Mouse (Mus musculus): Measurements from ENCODE around the gene Gnat1. TPM values are rescaled to one million over a fixed set of nuclear protein-coding genes. Genes with fewer than 3 reads are reported as not detected.

Gnat1 gene
- not detected for polyA plus RNA-seq (2014; fragmentation: Illumina TruSeq; extraction: RNeasy Lipid Tissue Mini Kit (QIAGEN cat#74804); ENCODE audit: low read depth, low replicate concordance)

DNA sequence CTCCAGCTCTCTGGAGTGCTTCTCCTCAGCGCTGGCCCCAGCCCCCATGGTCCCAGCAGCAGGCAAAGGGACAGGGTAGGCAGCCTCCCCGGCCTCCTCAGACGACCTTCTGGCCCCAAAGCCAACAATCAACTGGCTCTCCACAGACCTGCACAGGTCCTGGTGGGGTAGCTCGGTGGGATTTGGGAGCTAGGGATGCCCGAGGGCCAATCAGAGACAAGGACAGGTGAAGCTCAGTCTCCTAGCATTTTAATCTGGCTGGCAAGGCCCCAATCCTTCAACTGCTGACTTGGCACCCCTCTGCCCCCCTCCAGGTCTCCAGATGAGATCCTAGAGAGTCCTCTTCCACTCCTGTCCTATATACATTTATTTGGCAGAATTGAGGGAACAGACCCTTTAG lies at the start of gene Gnat1:
TSS of gene Gnat1 (minus strand) at position 212 of the 400 bp plus-strand sequence.

GRCm38 (mm10) chr9:107709697-107710483 lies 30.4 kb upstream of the Gnat1 start, which contains the start of gene Sema3f:
TSS of gene Sema3f (minus strand) at chr9:107710475.

GRCm38 (mm10) chr9:107669480-107669945 lies 10.0 kb downstream of the Gnat1 start, which contains the start of gene Slc38a3:
TSS of gene Slc38a3 (minus strand) at chr9:107669530.

GRCm38 (mm10) chr9:107635279-107636028 lies 44.1 kb downstream of the Gnat1 start, which contains the start of gene Gnai2:
TSS of gene Gnai2 (minus strand) at chr9:107635367.

Other genes starting within 250 kb of the Gnat1 start
- gene Tmem115, start 145.8 kb downstream of the Gnat1 start, polyA plus RNA-seq (2014; fragmentation: Illumina TruSeq; extraction: RNeasy Lipid Tissue Mini Kit (QIAGEN cat#74804); ENCODE audit: low read depth, low replicate concordance) = 29.4 TPM
- gene Cyb561d2, start 137.5 kb downstream of the Gnat1 start, polyA plus RNA-seq (2014; fragmentation: Illumina TruSeq; extraction: RNeasy Lipid Tissue Mini Kit (QIAGEN cat#74804); ENCODE audit: low read depth, low replicate concordance) = 22.5 TPM
- 19.2 TPM for gene Nprl2, start 137.5 kb downstream of the Gnat1 start, polyA plus RNA-seq (2014; fragmentation: Illumina TruSeq; extraction: RNeasy Lipid Tissue Mini Kit (QIAGEN cat#74804); ENCODE audit: low read depth, low replicate concordance)
- gene Zmynd10, start 132.4 kb downstream of the Gnat1 start, polyA plus RNA-seq (2014; fragmentation: Illumina TruSeq; extraction: RNeasy Lipid Tissue Mini Kit (QIAGEN cat#74804); ENCODE audit: low read depth, low replicate concordance) = 11.1 TPM
- 33.9 TPM for gene Rassf1, start 128.2 kb downstream of the Gnat1 start, polyA plus RNA-seq (2014; fragmentation: Illumina TruSeq; extraction: RNeasy Lipid Tissue Mini Kit (QIAGEN cat#74804); ENCODE audit: low read depth, low replicate concordance)
- 34.1 TPM for gene Tusc2, start 116.5 kb downstream of the Gnat1 start, polyA plus RNA-seq (2014; fragmentation: Illumina TruSeq; extraction: RNeasy Lipid Tissue Mini Kit (QIAGEN cat#74804); ENCODE audit: low read depth, low replicate concordance)
- 31.9 TPM for gene Hyal2, start 111.8 kb downstream of the Gnat1 start, polyA plus RNA-seq (2014; fragmentation: Illumina TruSeq; extraction: RNeasy Lipid Tissue Mini Kit (QIAGEN cat#74804); ENCODE audit: low read depth, low replicate concordance)
- 26.2 TPM for gene Hyal1, start 102.8 kb downstream of the Gnat1 start, polyA plus RNA-seq (2014; fragmentation: Illumina TruSeq; extraction: RNeasy Lipid Tissue Mini Kit (QIAGEN cat#74804); ENCODE audit: low read depth, low replicate concordance)
- gene Naa80, start 100.8 kb downstream of the Gnat1 start, polyA plus RNA-seq (2014; fragmentation: Illumina TruSeq; extraction: RNeasy Lipid Tissue Mini Kit (QIAGEN cat#74804); ENCODE audit: low read depth, low replicate concordance) = 37.0 TPM
- 1.7 TPM for gene Hyal3, start 98.9 kb downstream of the Gnat1 start, polyA plus RNA-seq (2014; fragmentation: Illumina TruSeq; extraction: RNeasy Lipid Tissue Mini Kit (QIAGEN cat#74804); ENCODE audit: low read depth, low replicate concordance)
- gene Ifrd2, start 92.1 kb downstream of the Gnat1 start, polyA plus RNA-seq (2014; fragmentation: Illumina TruSeq; extraction: RNeasy Lipid Tissue Mini Kit (QIAGEN cat#74804); ENCODE audit: low read depth, low replicate concordance) = 21.9 TPM
- gene Sema3b, start 70.5 kb downstream of the Gnat1 start, polyA plus RNA-seq (2014; fragmentation: Illumina TruSeq; extraction: RNeasy Lipid Tissue Mini Kit (QIAGEN cat#74804); ENCODE audit: low read depth, low replicate concordance) = 36.0 TPM
- gene Gnai2, start 44.3 kb downstream of the Gnat1 start, polyA plus RNA-seq (2014; fragmentation: Illumina TruSeq; extraction: RNeasy Lipid Tissue Mini Kit (QIAGEN cat#74804); ENCODE audit: low read depth, low replicate concordance) = 290 TPM
- 7.4 TPM for gene Slc38a3, start 10.2 kb downstream of the Gnat1 start, polyA plus RNA-seq (2014; fragmentation: Illumina TruSeq; extraction: RNeasy Lipid Tissue Mini Kit (QIAGEN cat#74804); ENCODE audit: low read depth, low replicate concordance)
- gene Sema3f, start 30.8 kb upstream of the Gnat1 start, polyA plus RNA-seq (2014; fragmentation: Illumina TruSeq; extraction: RNeasy Lipid Tissue Mini Kit (QIAGEN cat#74804); ENCODE audit: low read depth, low replicate concordance) = 24.8 TPM
- gene Rbm5, start 91.3 kb upstream of the Gnat1 start, polyA plus RNA-seq (2014; fragmentation: Illumina TruSeq; extraction: RNeasy Lipid Tissue Mini Kit (QIAGEN cat#74804); ENCODE audit: low read depth, low replicate concordance) = 101 TPM
- gene Rbm6, start 193.5 kb upstream of the Gnat1 start, polyA plus RNA-seq (2014; fragmentation: Illumina TruSeq; extraction: RNeasy Lipid Tissue Mini Kit (QIAGEN cat#74804); ENCODE audit: low read depth, low replicate concordance) = 49.4 TPM
- 14.8 TPM for gene Mon1a, start 208.4 kb upstream of the Gnat1 start, polyA plus RNA-seq (2014; fragmentation: Illumina TruSeq; extraction: RNeasy Lipid Tissue Mini Kit (QIAGEN cat#74804); ENCODE audit: low read depth, low replicate concordance)
- 10.8 TPM for gene Mst1r, start 227.2 kb upstream of the Gnat1 start, polyA plus RNA-seq (2014; fragmentation: Illumina TruSeq; extraction: RNeasy Lipid Tissue Mini Kit (QIAGEN cat#74804); ENCODE audit: low read depth, low replicate concordance)
- gene Actl11, start 248.8 kb upstream of the Gnat1 start, polyA plus RNA-seq (2014; fragmentation: Illumina TruSeq; extraction: RNeasy Lipid Tissue Mini Kit (QIAGEN cat#74804); ENCODE audit: low read depth, low replicate concordance) = 5.8 TPM

Measured in adipose tissue, adult 10 weeks (tissue).